Mouse (Mus musculus): ENCODE measurements around the gene H2al1m.
A peak's percentile ranks its signal among the peaks of the same experiment; 100 is the strongest.
"Not testable (repeated sequence)": the region's sequence is repeated elsewhere in the genome, so short reads cannot be mapped to it uniquely, and the experiment has no call there.

The H2al1m gene

DNA sequence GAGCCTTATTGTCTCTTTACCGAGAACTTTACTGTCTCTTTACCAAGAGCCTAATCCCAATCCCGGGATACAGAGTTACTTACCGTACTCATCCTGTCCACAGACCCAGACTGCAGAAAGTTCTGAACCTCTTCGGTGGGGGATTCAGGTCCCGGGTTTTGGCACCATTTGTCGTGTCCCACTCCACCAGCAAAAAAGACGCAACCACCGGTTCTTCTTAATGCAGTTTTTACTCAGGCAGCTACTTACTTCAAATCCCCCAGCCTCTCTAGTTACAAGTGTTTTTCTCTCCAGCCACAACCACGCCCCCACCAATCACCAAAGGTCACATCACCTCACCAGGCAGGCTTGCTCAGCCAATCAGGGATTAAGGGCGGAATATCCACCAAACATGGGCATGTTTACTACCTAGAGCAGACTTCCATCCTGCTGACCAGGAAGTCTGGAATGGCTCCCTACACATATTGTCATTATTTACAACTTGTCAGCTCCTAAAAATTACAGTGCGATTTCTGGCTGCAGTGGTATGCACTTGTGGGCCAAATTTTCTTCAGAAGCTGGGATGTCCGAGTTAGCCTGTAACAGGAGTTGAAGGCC lies 48.9 kb downstream of the H2al1m start:
- not testable (repeated sequence) for DNase-seq

GRCm38 (mm10) chrX:9333035-9333434 lies 49.5 kb downstream of the H2al1m start:
- DNase-seq: peak; percentile 18
